10 mouse cellular contexts compared by ENCODE assay signal in the genomic region with DNA sequence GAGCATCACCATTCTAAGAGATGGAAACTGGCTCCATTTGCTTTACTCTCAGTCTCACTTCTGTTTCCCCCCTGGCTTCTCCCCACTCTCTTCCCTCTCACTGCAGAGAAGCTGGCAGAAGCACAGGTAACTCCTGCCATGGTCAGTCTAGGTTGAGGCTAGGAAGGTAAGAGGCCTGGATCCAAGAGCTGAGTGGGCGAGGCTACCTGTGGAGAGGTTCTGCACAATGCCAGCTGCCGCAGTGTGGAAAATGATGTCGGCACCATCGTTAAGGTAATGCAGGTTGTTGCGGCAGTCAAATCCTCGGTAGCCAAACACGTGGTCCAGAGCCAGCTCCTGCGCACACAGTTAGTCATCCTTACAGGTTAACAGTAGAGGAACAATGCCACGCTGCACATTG.
"Had no signal": no experiment of that assay in that cellular context is flagged by ENCODE, and none has a peak within 500 bp of the region (broad histone marks: within the 10 kb centered on the region; RNA-seq: fewer than 3 reads in every experiment).

No protein-coding gene starts in this region.

- H3K4me1 ChIP-seq: kidney, embryonic 15.5 days; limb, embryonic 15.5 days; liver, embryonic 12.5 days; lung, embryonic 15.5 days had no signal

- DNase-seq: kidney, postnatal 14 days; lung, postnatal 14 days; right cerebral cortex, postnatal 14 days; thymus, postnatal 36 days had no signal

- H3K27me3 ChIP-seq: kidney, embryonic 15.5 days; limb, embryonic 15.5 days; liver, embryonic 12.5 days; lung, embryonic 15.5 days; midbrain, embryonic 13.5 days had no signal

- ATAC-seq: liver, embryonic 12.5 days; midbrain, embryonic 13.5 days had no signal

- H3K9me3 ChIP-seq: kidney, embryonic 15.5 days; limb, embryonic 15.5 days; liver, embryonic 12.5 days; lung, embryonic 15.5 days; midbrain, embryonic 13.5 days had no signal

- H3K36me3 ChIP-seq: kidney, embryonic 15.5 days; limb, embryonic 15.5 days; liver, embryonic 12.5 days; lung, embryonic 15.5 days; midbrain, embryonic 13.5 days had no signal

- H3K4me3 ChIP-seq: kidney, embryonic 15.5 days; left cerebral cortex, adult 2 months; limb, embryonic 15.5 days; liver, embryonic 12.5 days; lung, embryonic 15.5 days; midbrain, embryonic 13.5 days had no signal
